Mouse (Mus musculus) neural tube, embryonic 14.5 days (tissue): Measurements from ENCODE around the gene Ptrh1. TPM values are rescaled to one million over a fixed set of nuclear protein-coding genes. Genes with fewer than 3 reads are reported as not detected.

Experiments used
- ATAC-seq: fragments of 200-750 bp; cut with Nextera tagmentation; 2 replicates; pipeline ENCODE4 v1.8.0; 2017; ENCODE audit warnings: low read depth, mild to moderate bottlenecking, moderate TSS enrichment, moderate library complexity
- H3K27ac ChIP-seq: fragments of 300-500 bp; sonication (generic); 2 replicates; pipeline ENCODE4 v1.5.1; 2014; ENCODE audit warnings: low read depth, mild to moderate bottlenecking, control low read depth, low read length, moderate library complexity, mixed read lengths
- H3K27me3 ChIP-seq: fragments of 300-500 bp; sonication (generic); 2 replicates; pipeline ENCODE4 v1.6.1; 2014; ENCODE audit warnings: low read length; ENCODE audit not compliant: control insufficient read depth, insufficient read depth
- H3K36me3 ChIP-seq: fragments of 300-500 bp; sonication (generic); 2 replicates; pipeline ENCODE4 v1.6.1; 2014; ENCODE audit warnings: low read length, mixed read lengths; ENCODE audit not compliant: control insufficient read depth, insufficient read depth
- H3K4me1 ChIP-seq: fragments of 300-500 bp; sonication (generic); 2 replicates; pipeline ENCODE4 v1.6.1; 2014; ENCODE audit warnings: low read length; ENCODE audit not compliant: control insufficient read depth, insufficient read depth
- H3K4me2 ChIP-seq: fragments of 300-500 bp; sonication (generic); 2 replicates; pipeline ENCODE4 v1.6.1; 2014; ENCODE audit warnings: mild to moderate bottlenecking, low read depth, low read length, control low read depth
- H3K4me3 ChIP-seq: fragments of 300-500 bp; sonication (generic); 2 replicates; pipeline ENCODE4 v1.5.1; 2014; ENCODE audit warnings: low read depth, low read length, control low read depth, mixed read lengths
- H3K9ac ChIP-seq: fragments of 300-500 bp; sonication (generic); replicated peaks from 2 replicates; pipeline ENCODE4 v1.6.1; 2014; ENCODE audit warnings: low read depth, mild to moderate bottlenecking, control low read depth, low read length, mixed read lengths
- H3K9me3 ChIP-seq: fragments of 300-500 bp; sonication (generic); 2 replicates; pipeline ENCODE4 v1.6.1; 2016; ENCODE audit warnings: low read length; ENCODE audit not compliant: control insufficient read depth
- WGBS: fragments of 180-500 bp; shearing (Covaris S2); extraction: QIAGEN DNeasy Blood & Tissue Kit; methylation state at CpG from one replicate; pipeline ENCODE4 v1.1.7; 2014; 5-methylcytosine and 5-hydroxymethylcytosine counted together
- polyA plus RNA-seq: library from polyadenylated mRNA; unstranded; fragments of >200 nt; fragmentation: Nextera tagmentation; extraction: Ambion mirVana; gene quantifications from 2 replicates; pipeline ENCODE4 v1.2.1, GENCODE M21; 2014

Ptrh1 gene
- polyA plus RNA-seq, 1 experiment from 2014 or later, result 4.8 TPM

GRCm38 (mm10) chr2:32798251-32798962, 22.8 kb downstream of the Ptrh1 start:
- Histone ChIP-seq H3K27ac (no peak overlapping the region), H3K4me1 (no peaks in the 10 kb centered on the region), H3K27me3 (no peaks in the 10 kb centered on the region), H3K9ac (no peak overlapping the region), H3K36me3 (peaks cover 68% of the 10 kb centered on the region), H3K9me3 (no peaks in the 10 kb centered on the region), H3K4me3 (no peak overlapping the region), H3K4me2 (no peak overlapping the region)
- ATAC-seq, result no peak
- WGBS, result 74% methylated on average over 10 of the region's 10 CpGs

- H3K4me2 ChIP-seq, result no peak overlapping the region
- no peaks in the 10 kb centered on the region for H3K27me3 ChIP-seq
- no peak overlapping the region for H3K9ac ChIP-seq
- 96% methylated on average over 14 of the region's 14 CpGs for WGBS
- peaks cover 46% of the 10 kb centered on the region for H3K36me3 ChIP-seq
- H3K27ac ChIP-seq, result no peak overlapping the region
- H3K4me1 ChIP-seq, result no peaks in the 10 kb centered on the region
- H3K4me3 ChIP-seq, result no peak overlapping the region
- ATAC-seq, result no peak
- no peaks in the 10 kb centered on the region for H3K9me3 ChIP-seq
Observed at GRCm38 (mm10) chr2:32808816-32809566, 33.4 kb downstream of the Ptrh1 start.

- no peak for ATAC-seq
- 86% methylated on average over 8 of the region's 8 CpGs for WGBS
Observed at GRCm38 (mm10) chr2:32811959-32812358, 36.4 kb downstream of the Ptrh1 start.

DNA sequence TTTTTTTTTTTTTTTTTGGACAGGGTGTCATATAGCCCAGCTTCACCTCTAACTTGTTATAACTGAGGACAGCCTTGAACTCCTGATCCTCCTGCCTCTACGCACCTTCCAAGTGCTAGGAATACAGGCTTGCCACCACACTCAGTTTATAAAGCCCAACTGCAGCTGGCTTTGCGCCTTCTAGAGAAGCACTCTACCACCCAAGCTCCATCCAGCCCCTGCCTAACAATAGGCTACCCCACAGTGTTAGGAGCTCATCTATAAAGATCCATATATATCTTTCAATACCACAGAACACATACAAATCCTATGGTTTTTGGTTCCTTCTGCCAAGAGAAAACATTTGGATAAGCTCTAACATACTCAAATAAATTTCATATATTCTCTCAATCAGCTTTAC, 40.9 kb downstream of the Ptrh1 start:
- Histone ChIP-seq H3K27ac (no peak overlapping the region; the same call in 1 of the 2 replicates), H3K9me3 (no peaks in the 10 kb centered on the region), H3K4me2 (no peak overlapping the region), H3K4me1 (no peaks in the 10 kb centered on the region), H3K36me3 (peaks cover 31% of the 10 kb centered on the region; the same call in 1 of the 2 replicates), H3K27me3 (no peaks in the 10 kb centered on the region), H3K9ac (no peak overlapping the region), H3K4me3 (no peak overlapping the region)
- WGBS, result 87% methylated on average over 2 of the region's 2 CpGs
- ATAC-seq, result no peak

More at GRCm38 (mm10) chr2:32811959-32812358, 36.4 kb downstream of the Ptrh1 start:
- Histone ChIP-seq H3K27ac (no peak overlapping the region), H3K36me3 (peaks cover 47% of the 10 kb centered on the region), H3K4me2 (no peak overlapping the region), H3K27me3 (no peaks in the 10 kb centered on the region), H3K4me3 (no peak overlapping the region), H3K9ac (no peak overlapping the region), H3K4me1 (no peaks in the 10 kb centered on the region), H3K9me3 (no peaks in the 10 kb centered on the region)

- WGBS, result 47% methylated on average over 17 of the region's 17 CpGs
- H3K27me3 ChIP-seq, result no peaks in the 10 kb centered on the region
- H3K36me3 ChIP-seq, result peaks cover 31% of the 10 kb centered on the region; the same call in 1 of the 2 replicates
- ATAC-seq, result peak; percentile 51; the same call in 1 of the 2 replicates
- H3K4me1 ChIP-seq, result no peaks in the 10 kb centered on the region
- H3K9ac ChIP-seq, result no peak overlapping the region
- H3K4me2 ChIP-seq, result no peak overlapping the region
- H3K27ac ChIP-seq, result no peak overlapping the region
- no peaks in the 10 kb centered on the region for H3K9me3 ChIP-seq
- H3K4me3 ChIP-seq, result no peak overlapping the region
Observed at GRCm38 (mm10) chr2:32816946-32817581, 41.5 kb downstream of the Ptrh1 start.

DNA sequence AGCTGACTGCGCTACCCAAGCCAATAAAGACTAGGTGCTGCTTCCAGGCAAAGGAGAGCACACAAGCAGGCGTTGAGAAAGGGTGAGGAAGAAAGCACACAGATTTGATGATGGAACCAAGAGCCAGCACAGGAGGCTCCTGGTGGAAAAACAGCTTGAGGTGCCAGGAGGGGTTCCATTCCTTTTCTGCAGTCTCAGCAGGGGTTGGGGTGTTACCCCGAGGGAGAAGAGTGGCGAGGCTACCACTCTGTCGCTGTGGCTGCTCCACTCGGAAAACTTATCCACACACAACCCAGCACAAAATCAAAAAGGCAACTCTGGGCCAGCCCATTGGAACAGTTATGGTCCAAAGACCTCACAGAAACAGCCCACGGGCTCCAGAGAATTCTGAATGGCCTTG, 42.0 kb downstream of the Ptrh1 start:
- ATAC-seq, result no peak

GRCm38 (mm10) chr2:32818208-32818607, 42.6 kb downstream of the Ptrh1 start:
- Histone ChIP-seq H3K27ac (no peak overlapping the region), H3K4me1 (no peaks in the 10 kb centered on the region), H3K4me2 (no peak overlapping the region), H3K9me3 (no peaks in the 10 kb centered on the region), H3K27me3 (no peaks in the 10 kb centered on the region), H3K4me3 (no peak overlapping the region), H3K9ac (no peak overlapping the region), H3K36me3 (peaks cover 29% of the 10 kb centered on the region; the same call in 1 of the 2 replicates)
- ATAC-seq, result no peak
- WGBS, result 93% methylated on average over 5 of the region's 5 CpGs

More for the DNA sequence above, 42.0 kb downstream of the Ptrh1 start:
- H3K27me3 ChIP-seq, result no peaks in the 10 kb centered on the region
- H3K9me3 ChIP-seq, result no peaks in the 10 kb centered on the region
- WGBS, result 59% methylated on average over 7 of the region's 7 CpGs
- H3K27ac ChIP-seq, result no peak overlapping the region
- H3K4me2 ChIP-seq, result no peak overlapping the region
- H3K9ac ChIP-seq, result no peak overlapping the region
- no peaks in the 10 kb centered on the region for H3K4me1 ChIP-seq
- no peak overlapping the region for H3K4me3 ChIP-seq
- H3K36me3 ChIP-seq, result peaks cover 31% of the 10 kb centered on the region; the same call in 1 of the 2 replicates

GRCm38 (mm10) chr2:32821041-32821802, 45.6 kb downstream of the Ptrh1 start:
- no peak for ATAC-seq
- no peak overlapping the region for H3K4me3 ChIP-seq
- 73% methylated on average over 11 of the region's 11 CpGs for WGBS
- H3K4me1 ChIP-seq, result peaks cover 7% of the 10 kb centered on the region
- H3K36me3 ChIP-seq, result 0 out of 2 replicates have a peak, but pooled peaks cover 10% of the 10 kb centered on the region
- H3K27ac ChIP-seq, result no peak overlapping the region
- H3K27me3 ChIP-seq, result no peaks in the 10 kb centered on the region
- no peak overlapping the region for H3K9ac ChIP-seq
- no peaks in the 10 kb centered on the region for H3K9me3 ChIP-seq
- H3K4me2 ChIP-seq, result no peak overlapping the region
